Mouse (Mus musculus) neural tube, embryonic 10.5 days (tissue): ENCODE data around the gene Ptger3.

ENCODE experiments used
- DNase-seq: peaks from one replicate; pipeline ENCODE4 v3.0.0-alpha.2; 2017; ENCODE audit warnings: low spot score; ENCODE audit errors: extremely low spot score

The Ptger3 gene

DNA sequence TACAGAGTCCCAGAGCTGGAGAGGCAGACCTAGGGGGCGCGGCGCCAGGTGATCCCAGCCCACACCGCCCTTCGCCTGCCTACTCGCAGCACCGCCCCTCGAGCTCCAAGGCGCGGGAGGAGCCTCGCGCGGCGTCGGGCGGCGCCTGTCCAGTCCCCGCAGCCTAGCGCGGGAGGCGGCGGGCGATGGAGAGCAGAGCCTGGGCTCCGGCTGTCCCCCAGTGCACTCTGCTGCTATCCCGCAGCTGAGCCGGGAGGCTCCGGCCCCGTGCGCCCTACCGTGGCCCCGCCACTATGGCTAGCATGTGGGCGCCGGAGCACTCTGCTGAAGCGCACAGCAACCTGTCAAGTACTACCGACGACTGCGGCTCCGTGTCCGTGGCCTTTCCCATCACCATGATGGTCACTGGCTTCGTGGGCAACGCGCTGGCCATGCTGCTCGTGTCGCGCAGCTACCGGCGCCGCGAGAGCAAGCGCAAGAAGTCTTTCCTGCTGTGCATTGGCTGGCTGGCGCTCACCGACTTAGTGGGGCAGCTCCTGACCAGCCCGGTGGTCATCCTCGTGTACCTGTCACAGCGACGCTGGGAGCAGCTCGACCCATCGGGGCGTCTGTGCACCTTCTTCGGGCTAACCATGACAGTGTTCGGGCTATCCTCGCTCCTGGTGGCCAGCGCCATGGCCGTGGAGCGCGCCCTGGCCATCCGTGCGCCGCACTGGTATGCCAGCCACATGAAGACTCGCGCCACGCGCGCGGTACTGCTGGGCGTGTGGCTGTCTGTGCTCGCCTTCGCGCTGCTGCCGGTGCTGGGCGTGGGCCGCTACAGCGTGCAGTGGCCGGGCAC, at the start of gene Ptger3:
TSS of gene Ptger3 (plus strand) at position 168 of the 841 bp plus-strand sequence.
- peak; percentile 54 for DNase-seq

DNA sequence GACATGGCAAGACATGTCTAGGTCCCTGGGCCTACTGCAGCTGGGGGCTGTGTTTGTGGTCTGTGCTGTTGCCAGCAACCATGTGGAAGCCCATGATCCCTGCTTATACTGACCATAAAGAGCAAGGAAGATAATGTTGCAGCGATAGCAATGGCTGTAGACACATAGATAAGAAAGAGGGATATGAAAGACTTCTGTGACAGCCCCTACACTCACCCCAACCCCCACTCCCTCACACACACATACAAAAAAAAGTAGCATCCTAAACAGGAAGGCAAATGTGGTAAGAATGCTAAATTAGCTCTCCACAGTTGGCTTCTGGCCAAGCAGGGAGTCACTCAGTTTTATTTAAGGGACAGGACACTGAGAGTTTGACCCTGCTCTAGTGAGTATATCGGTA, 48.7 kb upstream of the Ptger3 start:
- DNase-seq, result no peak

DNA sequence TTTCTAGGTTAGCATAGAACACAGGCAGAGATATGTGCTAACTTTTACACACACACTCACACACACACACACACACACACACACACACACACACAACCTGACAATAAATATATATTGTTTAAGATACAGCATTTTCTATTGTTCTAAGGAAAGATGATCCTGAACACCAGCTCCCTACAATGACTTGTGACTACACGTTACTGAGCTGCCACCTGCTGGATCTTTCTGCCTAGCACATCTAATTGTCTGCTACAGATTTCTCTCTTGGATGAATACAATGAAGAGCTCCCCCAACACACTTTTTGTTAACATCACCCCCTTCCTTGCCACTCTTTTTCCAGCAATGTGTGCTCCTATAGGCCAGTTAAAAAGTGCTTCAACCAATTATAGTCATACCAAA, 46.3 kb upstream of the Ptger3 start:
- peak; percentile 37 for DNase-seq

DNA sequence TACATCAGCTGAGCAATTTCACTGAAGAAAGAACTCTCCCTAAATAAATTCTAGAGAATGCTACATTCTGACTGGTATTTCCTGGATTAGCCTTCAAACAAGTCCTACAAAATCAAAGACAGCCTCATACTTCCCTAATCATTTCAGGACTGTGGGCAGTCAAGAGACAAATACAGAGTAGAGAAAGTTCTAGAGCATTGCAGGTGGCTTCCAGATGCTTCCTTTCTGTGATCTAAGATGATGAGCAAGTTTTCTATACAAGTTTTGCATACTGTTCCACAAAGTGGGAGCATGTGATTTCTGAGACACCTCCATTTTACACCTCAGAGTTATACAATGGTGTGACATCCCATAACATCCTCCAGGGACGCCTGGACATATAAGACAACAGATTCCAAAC, 42.9 kb upstream of the Ptger3 start:
- no peak for DNase-seq

DNA sequence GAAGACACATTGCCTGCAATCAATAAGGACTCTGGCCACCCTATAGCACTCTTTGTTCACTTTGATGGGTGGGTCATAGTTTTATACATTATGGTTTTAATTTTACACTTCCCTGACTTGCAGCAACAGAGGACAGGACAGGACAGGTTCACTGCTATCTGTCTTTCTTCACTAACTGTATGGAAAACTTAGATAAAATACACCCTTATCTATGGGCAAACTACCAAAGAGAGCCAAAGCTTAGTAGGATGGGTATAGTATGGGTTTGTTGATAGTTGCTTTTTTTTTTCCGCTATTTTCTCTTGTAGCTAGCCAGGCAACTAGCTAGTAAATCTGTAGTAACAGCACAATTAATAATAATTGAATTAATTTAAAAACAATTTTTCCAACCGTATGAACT, 35.1 kb upstream of the Ptger3 start:
- DNase-seq, result no peak

DNA sequence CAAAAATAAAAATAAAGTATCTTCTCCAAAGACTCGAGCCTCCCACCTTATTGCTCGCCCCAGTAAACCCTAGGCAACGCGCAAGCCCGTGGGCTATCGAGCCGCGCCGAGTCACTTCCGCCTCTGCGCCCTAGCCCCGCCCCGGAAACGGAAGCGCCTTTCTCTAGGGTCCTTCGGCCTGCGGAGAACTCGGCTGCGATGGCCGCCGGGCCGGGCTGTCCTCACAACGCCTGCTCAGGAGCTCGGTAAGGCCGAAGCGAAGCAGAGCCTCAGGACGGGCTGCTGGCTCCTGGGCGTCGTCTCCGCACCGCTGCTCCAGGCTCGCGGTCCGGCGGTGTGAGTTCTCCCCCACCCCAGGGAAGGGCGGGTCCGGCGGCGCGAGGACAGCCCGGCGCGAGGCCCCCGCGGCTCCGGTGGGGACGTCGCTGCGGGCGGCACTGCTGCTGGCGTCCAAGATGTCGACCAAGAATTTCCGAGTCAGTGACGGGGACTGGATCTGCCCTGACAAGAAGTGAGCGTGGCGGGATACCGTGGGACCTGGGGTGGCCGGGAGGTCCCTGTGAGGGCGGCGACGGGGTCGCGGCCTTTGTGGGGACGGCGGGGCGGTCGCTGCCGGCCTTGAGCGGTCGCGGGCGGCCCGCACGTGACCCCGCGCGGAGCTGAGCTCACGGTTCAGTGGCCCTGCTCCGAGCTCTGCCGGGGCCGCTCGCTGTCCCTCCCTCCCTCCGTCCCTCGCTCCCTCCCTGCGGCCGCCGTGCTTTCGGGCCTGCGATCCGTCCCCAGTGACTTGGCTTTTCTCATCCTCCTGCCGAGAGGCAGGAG, 32.5 kb upstream of the Ptger3 start, which contains the start of gene Zranb2:
TSS of gene Zranb2 (plus strand) at position 197 of the 822 bp plus-strand sequence.
- DNase-seq, result peak; percentile 98

DNA sequence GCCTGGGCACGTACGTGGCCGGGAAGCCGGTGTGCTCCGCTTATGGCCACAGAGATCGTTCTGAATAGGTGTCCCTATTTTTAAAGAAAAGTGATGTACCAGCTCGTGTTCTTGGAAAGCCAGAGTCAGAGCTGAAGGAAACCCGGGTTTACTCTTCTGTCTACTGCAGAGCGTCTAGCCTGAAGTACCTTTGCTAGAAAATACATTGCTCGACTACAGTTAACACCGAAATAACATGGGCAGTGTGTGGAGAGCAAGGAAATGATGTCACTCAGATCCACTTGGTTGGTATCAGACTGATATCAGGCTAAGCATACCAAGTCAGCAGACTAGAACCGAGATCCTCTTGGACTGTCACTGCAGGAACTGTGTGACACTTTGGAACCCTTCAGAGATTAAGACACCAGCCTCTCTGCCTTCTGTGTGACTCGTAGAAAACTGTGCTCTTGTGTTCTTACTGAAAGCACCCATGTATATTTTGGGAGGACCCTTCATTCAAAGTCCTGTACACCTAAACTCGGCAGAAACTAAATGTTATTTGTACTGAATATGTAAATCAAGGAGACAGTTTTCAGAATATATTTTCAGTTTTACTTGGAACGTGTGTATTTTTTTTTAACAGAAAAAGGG, 31.8 kb upstream of the Ptger3 start:
- no peak for DNase-seq

DNA sequence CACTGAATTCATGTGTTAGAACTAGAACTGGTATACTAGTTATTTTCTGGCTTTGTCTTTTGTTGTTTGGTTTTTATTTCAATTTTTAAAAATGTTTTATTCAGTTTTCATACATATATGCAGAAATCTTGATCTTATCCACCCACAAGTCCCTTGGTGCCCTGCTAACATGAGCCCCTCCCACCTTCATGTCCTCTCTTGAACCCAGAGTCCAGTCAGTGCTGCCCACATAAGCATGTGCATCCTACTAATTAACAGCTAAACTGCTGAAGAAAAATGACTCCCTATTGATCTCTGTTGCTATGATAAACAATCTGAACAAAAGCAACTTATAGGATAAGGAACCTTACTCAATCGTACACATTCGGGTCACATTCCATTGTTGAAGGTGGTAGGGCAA, 17.4 kb upstream of the Ptger3 start:
- no peak for DNase-seq

DNA sequence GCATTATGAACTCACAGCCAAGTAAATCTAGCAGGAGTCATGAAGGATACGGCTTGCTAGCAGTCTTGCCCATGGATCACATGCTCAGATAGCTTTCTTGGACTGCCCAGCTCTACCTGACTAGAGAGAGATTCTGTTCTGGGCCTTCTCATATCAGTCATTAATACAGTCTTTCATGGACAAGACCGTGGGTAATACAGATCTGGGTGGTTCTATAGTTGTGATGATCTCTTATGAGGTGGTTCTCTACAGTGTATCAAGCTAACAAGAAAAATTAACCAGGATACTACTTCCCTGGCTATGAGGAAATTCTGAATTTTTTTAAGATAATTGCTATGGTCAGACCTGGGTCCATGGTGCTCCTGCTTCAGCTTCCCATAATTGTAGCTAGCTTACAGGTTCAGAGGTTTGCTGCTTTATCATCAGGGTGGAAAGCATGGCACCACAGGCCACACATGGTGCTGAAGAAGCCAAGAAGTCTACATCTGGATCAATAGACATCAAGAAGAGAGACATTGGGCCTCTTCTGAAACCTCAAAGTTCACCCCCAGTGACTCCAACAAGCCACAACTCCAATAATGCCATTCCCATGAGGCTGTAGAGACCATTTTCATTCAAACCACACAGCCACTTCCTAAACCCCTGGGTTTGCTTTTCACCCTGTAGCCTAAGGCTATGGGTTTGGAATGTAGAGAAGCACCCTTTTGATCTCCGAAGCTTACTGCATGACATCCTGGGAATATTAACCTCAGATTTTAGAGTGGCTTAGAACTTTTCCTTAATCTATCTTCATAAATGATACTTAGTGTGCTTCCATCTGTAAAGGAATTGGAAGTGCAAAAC, 16.7 kb upstream of the Ptger3 start:
- no peak for DNase-seq

DNA sequence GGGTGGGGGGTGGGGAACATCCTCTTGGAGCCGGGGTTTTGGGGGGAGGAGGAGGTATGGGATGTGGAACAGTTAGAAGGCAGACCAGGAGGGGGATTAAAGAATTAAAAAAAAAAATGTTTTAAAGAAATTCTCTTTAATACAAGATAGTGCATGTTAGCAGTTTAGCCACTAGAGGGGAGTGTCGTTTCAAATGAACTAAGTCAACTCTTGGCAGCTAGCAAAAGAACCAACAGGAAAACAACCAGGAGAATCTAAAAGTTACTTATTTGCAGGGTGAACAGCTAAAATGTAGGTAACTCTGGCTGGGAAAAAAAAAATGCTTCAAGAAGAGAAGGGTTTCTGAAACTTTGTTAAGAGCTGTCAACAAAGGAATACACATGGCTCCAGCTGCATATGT, 1.5 kb upstream of the Ptger3 start:
- DNase-seq, result no peak

DNA sequence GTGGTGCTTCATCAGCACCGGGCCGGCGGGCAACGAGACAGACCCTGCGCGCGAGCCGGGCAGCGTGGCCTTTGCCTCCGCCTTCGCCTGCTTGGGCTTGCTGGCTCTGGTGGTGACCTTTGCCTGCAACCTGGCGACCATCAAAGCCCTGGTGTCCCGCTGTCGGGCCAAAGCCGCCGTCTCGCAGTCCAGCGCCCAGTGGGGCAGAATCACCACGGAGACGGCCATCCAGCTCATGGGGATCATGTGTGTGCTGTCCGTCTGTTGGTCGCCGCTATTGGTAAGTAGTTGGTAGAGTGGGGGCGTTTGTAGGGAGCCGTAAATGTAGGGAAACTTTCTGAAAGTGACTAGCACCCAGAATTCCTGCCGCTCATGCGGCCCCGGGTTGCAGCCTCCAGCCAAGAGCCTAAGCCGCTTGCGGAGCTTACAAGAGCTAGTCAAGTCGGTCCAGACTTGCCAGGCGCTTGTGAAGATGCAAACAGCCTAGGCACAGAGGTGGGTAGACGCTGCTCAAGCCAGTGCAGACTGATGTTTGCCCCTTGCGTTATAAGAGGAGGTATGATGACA, 957 bp downstream of the Ptger3 start:
- peak; percentile 40 for DNase-seq

DNA sequence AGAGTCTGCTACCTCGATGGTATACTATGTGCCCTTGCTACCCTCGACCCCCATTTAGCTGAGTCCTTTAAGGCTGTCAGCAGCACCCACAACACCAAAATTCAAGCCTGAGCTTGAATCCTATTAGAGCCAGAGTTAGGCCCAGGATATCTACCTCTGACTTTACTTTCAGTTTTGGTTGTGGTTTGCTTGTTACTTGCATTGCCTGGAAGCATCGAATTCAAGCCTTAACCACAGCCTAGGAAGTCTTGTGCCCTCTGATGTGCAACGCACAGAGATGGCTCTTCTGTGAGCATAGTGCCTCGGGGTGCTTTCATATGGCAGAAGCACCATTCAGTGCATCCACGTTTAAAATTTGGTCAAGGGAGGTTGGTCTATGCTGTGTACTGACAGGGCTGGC, 5.3 kb downstream of the Ptger3 start:
- DNase-seq, result no peak

DNA sequence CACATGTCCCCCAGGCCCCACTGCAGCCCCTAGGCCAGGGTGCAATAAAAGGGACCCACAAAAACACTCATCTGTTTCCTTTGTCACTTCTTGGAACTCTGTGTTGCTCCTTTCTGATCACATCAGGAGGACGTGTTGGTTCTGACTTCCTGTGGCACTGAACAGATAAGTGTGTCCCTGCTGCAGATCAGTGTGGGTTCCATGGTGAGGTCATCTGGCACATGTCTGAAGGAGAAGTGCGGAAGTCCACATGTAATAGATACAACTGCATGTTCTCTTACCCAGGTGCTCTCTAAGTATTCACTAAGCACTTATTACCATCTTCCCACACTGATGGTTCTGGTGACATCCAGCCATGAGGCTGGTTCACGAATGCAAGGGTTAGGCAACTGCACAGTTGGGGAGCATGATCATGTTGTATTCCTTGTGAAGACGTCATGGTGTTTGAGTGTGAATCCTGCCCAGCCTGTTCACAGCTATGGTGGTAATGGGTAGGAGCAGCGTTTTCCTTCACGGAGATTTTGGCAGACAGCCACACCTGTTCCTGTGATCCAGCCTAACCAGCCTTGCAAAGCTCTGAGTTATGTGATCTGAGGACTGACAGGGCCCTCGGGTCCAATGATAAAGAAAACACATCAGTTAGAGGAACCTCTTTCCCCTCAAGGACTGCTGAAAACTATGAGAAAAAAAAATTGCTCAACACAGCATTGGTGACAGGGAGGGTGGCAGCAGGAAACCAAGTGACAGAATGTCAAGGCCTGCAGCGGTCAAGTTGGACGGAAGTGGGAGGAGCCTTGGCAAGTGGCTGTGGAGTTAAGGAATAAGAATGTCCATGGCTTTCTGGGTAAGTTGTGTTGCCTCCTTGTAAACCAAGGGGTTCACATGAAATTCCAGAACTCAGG, 9.0 kb downstream of the Ptger3 start:
- DNase-seq, result no peak

DNA sequence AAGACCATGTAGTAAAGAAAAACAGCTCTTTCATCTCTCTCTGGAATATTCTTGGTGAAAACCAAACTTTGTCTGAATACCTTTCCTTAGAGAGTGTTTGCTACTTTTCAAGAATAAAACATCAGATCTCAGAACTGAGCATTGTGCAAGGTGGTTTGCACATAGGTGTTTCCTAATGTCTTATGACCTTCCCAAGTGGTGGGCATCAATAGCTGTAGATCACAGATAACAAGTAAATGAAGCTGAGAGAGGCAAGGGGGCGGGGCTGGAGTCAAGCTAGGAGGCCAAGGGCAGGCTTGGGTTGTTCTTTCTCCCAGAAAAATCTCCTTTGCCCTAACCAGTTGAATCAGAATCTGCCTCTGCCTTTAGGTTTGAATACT, 9.6 kb downstream of the Ptger3 start:
- DNase-seq, result no peak

DNA sequence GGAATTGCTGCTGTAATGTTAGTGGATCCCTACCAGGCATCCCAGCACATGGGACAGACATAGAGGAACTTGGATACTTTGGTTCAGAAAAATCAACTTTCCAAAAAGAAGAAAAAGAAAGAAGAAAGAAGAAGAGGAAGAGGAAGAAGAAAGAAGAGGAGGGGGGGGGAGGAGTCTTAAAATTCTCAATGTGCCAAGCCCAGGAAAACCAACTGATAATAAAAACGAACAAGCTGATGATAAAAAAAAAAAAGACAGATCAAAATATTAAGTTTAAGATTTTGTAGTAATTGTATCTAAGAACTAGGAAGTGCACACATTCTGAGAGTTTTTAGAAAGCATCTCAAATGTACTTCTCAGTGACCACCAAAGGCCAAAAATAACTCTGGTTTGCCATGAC, 10.2 kb downstream of the Ptger3 start:
- DNase-seq, result no peak

DNA sequence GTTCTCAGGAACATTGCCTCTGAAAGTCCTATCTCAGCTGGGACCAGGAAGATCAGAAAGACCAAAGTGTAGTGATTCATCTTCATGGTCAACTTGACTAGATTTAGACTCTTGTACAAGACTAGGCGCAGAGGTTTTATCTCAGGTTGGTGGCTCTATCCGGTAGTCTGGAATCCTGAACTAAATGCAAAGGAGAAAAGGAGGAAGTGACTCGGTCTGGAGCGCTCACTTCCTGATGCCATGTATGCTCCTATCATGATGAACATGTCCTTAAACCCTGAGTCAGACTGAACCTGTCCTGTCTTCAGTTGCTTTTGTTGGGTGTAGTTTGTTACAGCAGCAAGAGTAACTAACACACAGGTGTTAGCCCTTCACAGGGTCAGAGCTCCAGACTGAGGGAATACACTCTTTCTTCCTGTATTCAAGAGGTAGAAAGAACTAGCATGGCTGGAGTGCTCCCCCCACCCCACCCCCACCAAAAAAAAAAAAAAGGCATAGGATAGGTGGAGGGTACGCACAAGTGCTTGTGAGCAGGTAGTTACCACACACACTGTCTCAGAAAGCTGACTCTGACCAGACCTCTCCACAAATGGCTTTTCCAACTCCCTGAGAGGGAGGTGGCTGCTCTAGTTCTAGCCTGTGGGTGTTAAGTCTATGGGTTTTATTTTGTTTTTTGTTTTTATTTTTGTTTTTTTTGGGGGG, 11.9 kb downstream of the Ptger3 start:
- no peak for DNase-seq

DNA sequence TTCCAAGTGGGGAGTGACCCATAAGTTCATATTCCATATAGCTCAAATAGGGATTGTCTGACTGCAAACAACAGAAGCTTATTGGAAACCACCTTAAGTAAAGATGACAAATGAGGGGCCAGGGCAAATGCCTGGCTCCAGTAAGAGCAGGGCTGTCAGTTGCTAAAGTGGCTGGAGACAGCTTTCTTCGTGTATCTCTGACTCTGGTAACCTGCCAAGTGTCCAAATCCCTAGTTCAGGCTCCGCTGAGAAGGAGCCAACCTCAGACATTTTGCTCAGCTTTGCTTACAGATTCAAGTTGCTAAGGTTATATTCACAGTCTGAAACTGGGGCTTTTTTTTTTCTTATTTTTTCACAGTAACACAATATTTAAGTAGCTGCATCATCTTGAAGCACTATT, 12.7 kb downstream of the Ptger3 start:
- no peak for DNase-seq

DNA sequence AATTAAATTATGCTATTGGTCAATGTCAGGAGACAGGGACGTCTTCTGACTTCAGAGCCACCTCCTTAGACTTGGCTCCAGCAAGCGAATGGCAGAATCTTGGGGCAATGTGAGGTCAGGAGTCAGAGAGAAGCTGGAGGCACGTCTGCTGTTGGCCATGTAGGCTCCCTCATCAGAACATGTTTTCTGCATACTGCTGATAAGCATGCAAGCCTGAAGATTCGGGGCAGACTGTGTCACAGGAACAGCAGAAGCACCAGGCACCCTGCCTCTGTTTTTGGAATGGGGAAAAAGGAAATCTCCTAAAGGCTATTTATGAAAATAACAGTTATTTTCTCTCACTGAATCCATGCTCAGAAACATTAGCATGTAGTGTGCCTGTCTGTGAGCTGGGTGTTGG, 13.6 kb downstream of the Ptger3 start:
- DNase-seq, result no peak

DNA sequence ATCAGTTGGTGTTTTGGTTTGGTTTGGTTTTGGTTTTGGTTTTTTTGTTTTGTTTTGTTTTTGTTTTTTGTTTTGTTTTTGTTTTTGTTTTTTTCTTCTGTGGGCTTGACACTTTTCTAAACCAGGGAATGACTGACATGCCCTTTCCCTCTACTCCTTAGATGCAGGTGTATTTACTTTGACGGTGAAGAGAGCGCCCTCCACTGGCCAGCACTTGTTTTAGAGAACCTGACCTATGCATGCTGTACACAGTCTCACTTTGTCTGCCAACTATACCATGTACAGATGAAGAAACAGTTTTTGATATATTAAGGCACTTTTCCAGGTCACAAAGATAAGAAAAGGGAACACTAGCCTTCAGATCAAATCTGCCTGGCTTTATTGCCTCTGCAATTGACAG, 15.1 kb downstream of the Ptger3 start:
- no peak for DNase-seq
